Mouse (Mus musculus): Measurements from ENCODE around the gene Mark1. TPM values are rescaled to one million over a fixed set of nuclear protein-coding genes. Genes with fewer than 3 reads are reported as not detected.

The Mark1 gene
- polyA plus RNA-seq, 1 experiment: not detected

GRCm38 (mm10) chr1:184886160-184886559 lies 113.2 kb downstream of the Mark1 start:
- no peaks in the 10 kb centered on the region for H3K79me2 ChIP-seq (ENCODE audit: control insufficient read depth, insufficient read depth)
- H3K27me3 ChIP-seq (ENCODE audit: control insufficient read depth, insufficient read depth, insufficient read length): peaks cover 3% of the 10 kb centered on the region
- H3K4me3 ChIP-seq (ENCODE audit: insufficient read depth, poor library complexity, severe bottlenecking): no peak overlapping the region
- TF ChIP-seq MYOD1 (IDR thresholded peaks at IDR 0.05; ENCODE audit: control insufficient read depth, insufficient read length, low read depth) (peak; percentile 98), USF1 (IDR thresholded peaks at IDR 0.05; ENCODE audit: low read depth) (no peak)
- H3K79me3 ChIP-seq (ENCODE audit: low read depth): no peaks in the 10 kb centered on the region
- no peak overlapping the region for H3ac ChIP-seq (ENCODE audit: control insufficient read depth, insufficient read length, low read depth)
- no peaks in the 10 kb centered on the region for H3K36me3 ChIP-seq (ENCODE audit: control insufficient read depth, insufficient read depth)

GRCm38 (mm10) chr1:184882281-184883268 lies 116.8 kb downstream of the Mark1 start, which contains the start of gene C130074G19Rik:
Gene C130074G19Rik, minus strand, starts transcription at chr1:184883218.
- Histone ChIP-seq H3K79me2 (ENCODE audit: control insufficient read depth, insufficient read depth) (no peaks in the 10 kb centered on the region), H3K36me3 (ENCODE audit: control insufficient read depth, insufficient read depth) (no peaks in the 10 kb centered on the region), H3K4me3 (ENCODE audit: insufficient read depth, poor library complexity, severe bottlenecking) (no peak within 1 kb of the TSS), H3K79me3 (ENCODE audit: low read depth) (no peaks in the 10 kb centered on the region), H3K27me3 (ENCODE audit: control insufficient read depth, insufficient read depth, insufficient read length) (peaks cover 18% of the 10 kb centered on the region), H3ac (ENCODE audit: control insufficient read depth, insufficient read length, low read depth) (no peak within 1 kb of the TSS)
- TF ChIP-seq MYOG (IDR thresholded peaks at IDR 0.05; ENCODE audit: control insufficient read depth, extremely low read depth, insufficient read length) (no peak), MYOD1 (IDR thresholded peaks at IDR 0.05; ENCODE audit: control insufficient read depth, insufficient read length, low read depth) (no peak), CTCF (IDR thresholded peaks at IDR 0.05; ENCODE audit: control insufficient read depth, insufficient read depth, insufficient read length) (no peak), CEBPB (IDR thresholded peaks at IDR 0.05; ENCODE audit: low read depth) (no peak), MAX (IDR thresholded peaks at IDR 0.05) (no peak), USF1 (IDR thresholded peaks at IDR 0.05; ENCODE audit: low read depth) (no peak), FOSL1 (IDR thresholded peaks at IDR 0.05; ENCODE audit: insufficient read depth, low read length, poor library complexity, severe bottlenecking) (no peak)

GRCm38 (mm10) chr1:184881861-184882260 lies 117.5 kb downstream of the Mark1 start:
- H3K79me3 ChIP-seq (ENCODE audit: low read depth): no peaks in the 10 kb centered on the region
- peaks cover 18% of the 10 kb centered on the region for H3K27me3 ChIP-seq (ENCODE audit: control insufficient read depth, insufficient read depth, insufficient read length)
- no peaks in the 10 kb centered on the region for H3K79me2 ChIP-seq (ENCODE audit: control insufficient read depth, insufficient read depth)
- no peaks in the 10 kb centered on the region for H3K36me3 ChIP-seq (ENCODE audit: control insufficient read depth, insufficient read depth)
- TF ChIP-seq MAX (IDR thresholded peaks at IDR 0.05): no peak
- TF ChIP-seq MYOD1 (IDR thresholded peaks at IDR 0.05; ENCODE audit: control insufficient read depth, insufficient read length, low read depth): no peak
- no peak for TF ChIP-seq MYOG (IDR thresholded peaks at IDR 0.05; ENCODE audit: control insufficient read depth, extremely low read depth, insufficient read length)
- no peak for TF ChIP-seq CTCF (IDR thresholded peaks at IDR 0.05; ENCODE audit: control insufficient read depth, insufficient read depth, insufficient read length)
- H3K4me3 ChIP-seq (ENCODE audit: insufficient read depth, poor library complexity, severe bottlenecking): no peak overlapping the region
- H3ac ChIP-seq (ENCODE audit: control insufficient read depth, insufficient read length, low read depth): no peak overlapping the region

GRCm38 (mm10) chr1:184881211-184881610 lies 118.2 kb downstream of the Mark1 start:
- TF ChIP-seq MYOD1 (IDR thresholded peaks at IDR 0.05; ENCODE audit: control insufficient read depth, insufficient read length, low read depth) (no peak), USF1 (IDR thresholded peaks at IDR 0.05; ENCODE audit: low read depth) (no peak), CTCF (IDR thresholded peaks at IDR 0.05; ENCODE audit: control insufficient read depth, insufficient read depth, insufficient read length) (no peak), FOSL1 (IDR thresholded peaks at IDR 0.05; ENCODE audit: insufficient read depth, low read length, poor library complexity, severe bottlenecking) (no peak), MYOG (IDR thresholded peaks at IDR 0.05; ENCODE audit: control insufficient read depth, extremely low read depth, insufficient read length) (no peak), MAX (IDR thresholded peaks at IDR 0.05) (no peak), CEBPB (IDR thresholded peaks at IDR 0.05; ENCODE audit: low read depth) (no peak)
- Histone ChIP-seq H3K27me3 (ENCODE audit: control insufficient read depth, insufficient read depth, insufficient read length) (peaks cover 18% of the 10 kb centered on the region), H3K79me3 (ENCODE audit: low read depth) (no peaks in the 10 kb centered on the region), H3K36me3 (ENCODE audit: control insufficient read depth, insufficient read depth) (no peaks in the 10 kb centered on the region), H3K4me3 (ENCODE audit: insufficient read depth, poor library complexity, severe bottlenecking) (no peak overlapping the region), H3K79me2 (ENCODE audit: control insufficient read depth, insufficient read depth) (no peaks in the 10 kb centered on the region), H3ac (ENCODE audit: control insufficient read depth, insufficient read length, low read depth) (no peak overlapping the region)

GRCm38 (mm10) chr1:184878860-184879259 lies 120.5 kb downstream of the Mark1 start:
- no peaks in the 10 kb centered on the region for H3K79me2 ChIP-seq (ENCODE audit: control insufficient read depth, insufficient read depth)
- H3K27me3 ChIP-seq (ENCODE audit: control insufficient read depth, insufficient read depth, insufficient read length): peaks cover 33% of the 10 kb centered on the region
- H3ac ChIP-seq (ENCODE audit: control insufficient read depth, insufficient read length, low read depth): no peak overlapping the region
- no peaks in the 10 kb centered on the region for H3K79me3 ChIP-seq (ENCODE audit: low read depth)
- TF ChIP-seq MYOD1 (IDR thresholded peaks at IDR 0.05; ENCODE audit: control insufficient read depth, insufficient read length, low read depth) (no peak), CTCF (IDR thresholded peaks at IDR 0.05; ENCODE audit: control insufficient read depth, insufficient read depth, insufficient read length) (no peak), MYOG (IDR thresholded peaks at IDR 0.05; ENCODE audit: control insufficient read depth, extremely low read depth, insufficient read length) (no peak), CEBPB (IDR thresholded peaks at IDR 0.05; ENCODE audit: low read depth) (no peak), FOSL1 (IDR thresholded peaks at IDR 0.05; ENCODE audit: insufficient read depth, low read length, poor library complexity, severe bottlenecking) (no peak), MAX (IDR thresholded peaks at IDR 0.05) (no peak), USF1 (IDR thresholded peaks at IDR 0.05; ENCODE audit: low read depth) (no peak)
- no peaks in the 10 kb centered on the region for H3K36me3 ChIP-seq (ENCODE audit: control insufficient read depth, insufficient read depth)
- no peak overlapping the region for H3K4me3 ChIP-seq (ENCODE audit: insufficient read depth, poor library complexity, severe bottlenecking)

Data from C2C12 (cell line).